Mouse (Mus musculus) small intestine, adult 2 months (tissue): ENCODE data around the gene Trmt112.

Experiments
- CTCF ChIP-seq: fragments of 200-500 bp; IDR thresholded peaks from 2 replicates; pipeline ENCODE4 v1.5.1; 2012; ENCODE audit warnings: low read depth, mild to moderate bottlenecking, control low read depth, inconsistent platforms, low read length, moderate library complexity, mixed read lengths; ENCODE audit not compliant: insufficient replicate concordance, insufficient read length; ENCODE audit errors: extremely low read depth
- POLR2A ChIP-seq: fragments of 200-500 bp; IDR thresholded peaks from 2 replicates; pipeline ENCODE4 v1.6.1; 2012; ENCODE audit warnings: low read depth, mild to moderate bottlenecking, control low read depth, inconsistent platforms, low read length, moderate library complexity

- TF ChIP-seq CTCF (no peak), POLR2A (no peak)
These were observed 3.3 kb upstream of the Trmt112 start for GRCm38 (mm10) chr19:6906199-6906598.
